Mouse (Mus musculus) adrenal gland, adult 18-20 months (tissue): ENCODE measurements around the gene D030056L22Rik. TPM values are rescaled to one million over a fixed set of nuclear protein-coding genes. Genes with fewer than 3 reads are reported as not detected.
A peak's percentile ranks its signal among the peaks of the same experiment; 100 is the strongest.

Experiments
- DNase-seq, 2 experiments: peaks; one replicate each; pipeline ENCODE4 v3.0.0; 2021 to 2022; ENCODE audit warnings: low spot score in 2 of 2
- long read RNA-seq, 2 experiments: library from polyadenylated mRNA; stranded (forward); transcript quantifications; one replicate each; pipeline ENCODE4 v2.0.0; 2021
- total RNA-seq, 2 experiments: library from RNA; stranded (reverse); gene quantifications; 1 replicate in 1 of 2; 2 replicates in 1 of 2; pipeline ENCODE4 v1.2.3; 2021

The D030056L22Rik gene
- total RNA-seq, result 10 to 100 TPM; 12.8 to 13.4 TPM
- long read RNA-seq, experiment 1, transcript D030056L22Rik-202 (2 exons, 1,677 nt), result major isoform, 8 of 12 reads
- long read RNA-seq, experiment 1, partial matches to known transcripts, result 0 of 12 reads
- long read RNA-seq, experiment 1, other reads (novel, unspliced or antisense), result 0 of 12 reads
- long read RNA-seq, experiment 2, transcript D030056L22Rik-202 (2 exons, 1,677 nt), result major isoform, 45 of 51 reads
- long read RNA-seq, experiment 2, transcript D030056L22Rik-201 (2 exons, 1,631 nt), result minor isoform, 6 of 51 reads
- long read RNA-seq, experiment 2, partial matches to known transcripts, result 0 of 51 reads
- long read RNA-seq, experiment 2, other reads (novel, unspliced or antisense), result 0 of 51 reads

DNA sequence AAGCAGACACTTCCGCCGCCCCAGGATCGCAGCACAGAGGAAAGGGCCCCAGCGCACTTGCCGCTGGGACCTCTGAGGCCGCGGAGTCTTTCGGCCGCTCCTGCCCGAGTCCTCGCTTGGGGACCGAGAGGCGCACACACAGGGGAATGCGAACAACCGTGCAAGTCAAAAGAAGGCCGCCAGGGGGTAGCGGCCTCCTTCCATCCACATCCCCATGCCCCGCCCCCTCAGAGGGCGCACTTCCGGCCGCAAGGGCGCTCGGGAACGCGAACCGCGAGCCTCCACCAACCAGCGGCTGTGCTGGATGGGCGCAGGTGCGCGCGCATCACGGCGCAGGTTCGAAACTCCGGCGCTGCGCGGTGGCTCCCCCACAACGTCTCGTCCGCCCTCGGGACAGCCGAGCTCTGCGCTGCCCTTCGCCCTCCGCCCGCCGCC, at the start of gene D030056L22Rik:
D030056L22Rik (plus strand) TSS at position 328 of the 435 bp plus-strand sequence.
- DNase-seq, result peak; percentile 97 to 98

DNA sequence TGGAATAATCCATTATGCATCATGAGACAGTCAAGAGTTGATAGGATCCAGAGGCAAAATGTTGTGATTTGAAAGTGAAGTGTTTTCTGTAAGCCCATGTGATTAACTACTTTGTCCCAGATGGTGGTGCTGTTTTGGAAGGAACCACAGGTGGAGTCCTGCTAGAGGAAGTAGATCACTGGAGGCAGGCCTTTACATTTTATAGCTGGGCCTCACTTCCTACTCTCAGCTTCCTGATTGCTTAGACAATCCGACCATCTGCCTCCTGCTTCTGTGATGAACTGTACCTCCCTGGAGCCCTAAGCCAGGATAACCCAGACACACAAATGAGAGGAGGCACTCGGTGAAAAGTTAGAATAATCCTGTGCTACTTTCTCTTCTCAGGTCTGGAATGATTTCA, 49.1 kb upstream of the D030056L22Rik start:
- no peak for DNase-seq

DNA sequence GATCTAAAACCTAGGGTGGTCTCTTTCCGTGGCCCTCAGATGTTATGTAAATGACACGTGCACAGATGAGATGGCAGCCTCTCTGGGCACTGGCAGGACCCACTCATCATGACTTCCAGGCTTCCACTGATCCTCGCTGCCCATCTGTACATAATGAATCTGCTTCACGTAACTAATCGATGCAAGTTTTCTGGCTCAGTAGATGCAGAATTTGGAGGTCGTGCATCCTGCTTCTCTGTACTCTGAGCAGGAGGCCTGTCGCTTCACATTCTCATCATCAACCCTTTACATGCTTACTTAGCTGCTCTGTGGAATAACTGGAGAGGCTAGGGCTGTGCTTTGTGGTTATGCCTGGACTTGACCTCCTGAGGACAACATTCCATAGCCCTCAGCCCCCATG, 46.0 kb upstream of the D030056L22Rik start:
- no peak for DNase-seq

DNA sequence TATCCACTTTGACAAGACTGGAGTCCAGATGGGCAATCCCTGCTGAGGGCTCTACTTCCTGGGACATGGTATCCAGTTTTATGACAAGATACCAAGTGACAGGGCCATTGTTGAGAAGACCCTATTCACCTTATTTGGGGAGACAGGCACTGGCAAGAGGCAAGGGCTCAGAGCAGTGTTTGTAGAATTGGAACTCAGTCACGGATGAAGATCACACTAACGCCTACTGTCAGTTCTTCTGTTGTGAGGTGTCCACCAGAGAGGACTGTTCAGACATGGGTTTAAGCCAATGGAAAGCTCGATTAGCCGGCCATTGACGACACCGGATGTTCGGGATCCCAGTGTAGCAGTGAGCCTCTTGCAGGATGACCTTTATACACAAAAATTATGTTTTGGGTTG, 43.4 kb upstream of the D030056L22Rik start:
- DNase-seq, result no peak

DNA sequence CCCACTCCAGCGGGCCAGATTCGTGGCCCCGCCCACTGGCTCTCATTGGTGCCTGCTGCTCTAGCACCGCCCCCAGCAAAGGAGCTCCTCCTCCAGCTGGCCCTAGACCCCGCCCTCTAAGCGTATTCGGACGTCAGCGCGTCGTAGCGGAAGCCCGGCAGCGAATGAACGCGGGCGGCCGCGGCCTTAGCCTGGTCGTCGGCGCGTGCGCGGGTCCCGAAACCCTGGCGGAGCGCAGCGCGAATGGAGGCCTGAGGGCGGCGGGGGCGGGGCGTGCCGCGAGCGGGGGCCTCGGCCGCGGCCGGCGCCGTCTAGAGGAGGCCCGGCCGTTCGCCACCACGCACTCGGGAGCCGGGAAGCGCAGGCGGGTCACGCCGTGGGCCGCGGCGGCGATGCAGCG, 42.4 kb upstream of the D030056L22Rik start, which contains the start of gene Carnmt1:
Carnmt1 (plus strand) TSS at position 157 of the 400 bp plus-strand sequence.
- DNase-seq, result peak; percentile 96 to 98

DNA sequence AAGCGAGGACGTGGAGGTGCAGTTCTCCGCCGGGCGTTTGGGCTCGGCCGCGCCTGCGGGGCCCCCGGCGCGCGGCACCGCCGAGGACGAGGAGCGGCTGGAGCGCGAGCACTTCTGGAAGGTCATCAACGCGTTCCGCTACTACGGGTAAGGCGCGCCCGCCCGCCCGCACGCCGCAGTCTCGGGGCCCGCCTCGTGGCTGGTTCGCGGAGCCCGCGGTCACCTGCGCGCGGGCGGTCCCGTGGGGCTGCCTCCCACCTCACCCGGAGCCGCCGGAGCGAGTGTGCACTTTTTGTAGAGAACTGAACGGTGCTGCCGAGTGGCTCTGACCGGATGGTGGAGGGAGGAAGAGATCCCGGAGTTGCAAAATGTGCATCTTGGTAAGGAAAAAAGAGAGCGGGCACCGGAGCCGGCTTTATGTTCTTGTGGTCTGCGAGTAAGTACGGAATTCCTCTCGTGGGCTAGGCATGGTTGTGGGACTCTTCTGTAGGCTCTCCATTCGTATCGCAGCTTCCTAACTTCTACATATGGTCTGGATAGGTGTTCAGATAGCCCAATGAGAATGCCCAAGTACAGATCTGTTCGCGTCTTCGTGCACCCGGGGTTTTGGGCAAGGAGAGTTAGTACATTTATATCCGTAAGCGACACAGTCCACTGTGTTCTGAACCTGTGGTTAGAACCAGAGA, 41.8 kb upstream of the D030056L22Rik start:
- peak; percentile 46 to 58 for DNase-seq

DNA sequence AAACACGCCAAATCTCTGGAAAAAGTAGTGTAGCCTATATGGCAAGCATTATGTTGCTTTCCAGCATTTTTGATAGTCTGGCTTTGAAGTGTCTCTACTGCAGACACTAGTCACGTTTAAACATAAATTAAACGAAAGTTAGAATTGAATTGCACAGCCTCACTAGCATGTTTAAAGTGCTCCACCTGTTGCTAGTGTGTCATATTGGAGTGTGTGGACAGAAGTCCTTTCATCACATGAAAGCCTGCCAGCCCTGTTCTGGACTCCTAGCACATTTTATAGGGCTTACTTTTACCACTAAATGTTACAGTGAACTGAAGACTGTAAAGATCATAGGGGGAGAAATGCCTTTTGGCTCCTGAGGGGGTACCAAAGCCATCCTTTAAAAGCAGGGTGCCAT, 40.5 kb upstream of the D030056L22Rik start:
- no peak for DNase-seq

DNA sequence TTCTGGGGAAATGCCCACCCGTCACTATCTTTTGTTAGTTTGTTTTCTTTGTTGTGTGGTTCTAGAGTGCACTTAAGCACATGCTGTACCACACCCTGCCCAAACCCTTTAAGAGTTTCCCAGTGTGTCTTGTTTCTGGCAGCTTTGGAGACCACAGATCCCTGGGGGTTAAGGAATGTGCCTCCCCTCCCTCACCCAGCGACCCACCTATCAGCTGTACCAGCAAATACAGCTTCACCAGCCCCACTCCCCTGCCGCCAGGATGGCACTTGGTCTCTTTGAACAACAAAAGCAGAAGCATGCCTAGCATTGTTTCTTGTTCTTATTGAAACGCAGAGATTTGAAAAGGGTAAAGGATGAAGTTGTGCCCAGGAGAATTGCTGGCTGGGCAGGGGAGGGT, 39.9 kb upstream of the D030056L22Rik start:
- no peak for DNase-seq

DNA sequence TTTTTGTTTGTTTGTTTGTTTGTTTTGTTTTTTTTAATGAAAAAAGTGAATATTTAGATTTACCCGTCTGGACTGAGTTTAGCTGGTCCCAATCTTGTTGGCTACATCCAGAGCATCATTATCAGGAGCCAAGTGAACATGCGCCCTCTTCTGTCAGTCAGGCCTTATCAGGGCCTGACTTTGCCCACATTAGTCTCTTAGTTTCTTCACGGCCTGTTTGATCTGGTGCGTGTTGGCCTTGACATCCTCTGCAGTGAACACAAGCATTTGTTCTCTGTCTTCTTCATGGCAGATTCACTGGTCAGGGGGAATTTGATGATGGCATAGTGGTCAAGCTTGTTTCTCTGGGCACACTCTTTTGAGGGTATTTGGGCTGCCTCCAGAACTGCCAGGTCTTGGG, 30.9 kb upstream of the D030056L22Rik start:
- DNase-seq, result no peak

DNA sequence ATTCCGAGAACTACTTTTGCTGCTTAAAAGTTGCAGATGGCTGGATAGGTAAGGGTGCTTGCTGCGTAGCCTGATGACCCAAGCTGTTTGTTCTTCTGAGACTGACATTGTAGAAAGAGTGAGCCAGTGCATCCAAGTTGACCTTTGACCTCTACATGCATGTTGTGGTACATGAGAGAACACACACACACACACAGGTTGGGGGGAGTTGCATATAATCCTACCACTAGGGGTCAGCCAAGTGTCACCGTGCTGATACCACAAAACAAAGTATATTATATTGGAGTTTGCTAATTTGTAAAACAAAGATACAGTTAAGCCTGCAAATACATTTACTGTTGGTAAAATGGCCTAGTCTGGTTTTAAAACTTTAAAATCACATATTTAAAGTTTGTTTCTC, 25.4 kb upstream of the D030056L22Rik start:
- no peak for DNase-seq

DNA sequence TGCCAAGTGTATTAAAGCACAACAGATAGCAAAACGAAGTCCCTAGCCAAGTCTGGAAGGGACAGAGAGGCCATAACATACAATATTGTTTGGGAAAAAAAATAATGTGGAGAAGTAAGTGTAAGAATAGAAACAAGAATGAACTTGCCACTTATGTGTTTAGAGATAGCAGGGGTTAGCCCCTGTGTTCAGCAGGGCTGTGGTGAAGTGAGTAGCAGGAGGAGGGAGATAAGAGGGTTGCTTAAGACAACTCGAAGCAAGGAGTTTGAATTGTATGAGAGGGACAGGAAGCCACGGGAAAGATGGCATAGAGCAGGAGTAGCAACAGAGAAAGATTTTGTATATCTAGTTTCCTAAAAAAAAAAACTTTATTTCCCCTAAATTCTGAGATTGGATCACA, 20.8 kb upstream of the D030056L22Rik start:
- no peak for DNase-seq

DNA sequence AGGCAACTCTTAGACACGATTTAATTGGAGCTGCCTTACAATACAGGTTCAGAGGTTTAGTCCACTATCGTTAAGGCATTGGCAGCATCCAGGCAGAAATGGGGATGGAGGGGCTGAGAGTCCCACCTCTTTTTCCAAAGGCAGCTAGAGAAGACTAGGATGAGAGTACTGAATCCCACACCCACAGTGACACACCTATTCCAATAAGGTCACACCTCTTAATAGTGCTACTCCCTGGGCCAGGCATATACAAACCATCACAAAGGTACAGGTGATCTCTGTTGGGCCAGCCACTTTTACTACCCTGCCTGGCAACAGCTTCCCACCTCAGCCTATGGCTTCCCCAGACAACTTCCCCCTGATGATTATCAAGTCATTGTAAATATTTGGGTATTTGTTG, 20.2 kb upstream of the D030056L22Rik start:
- no peak for DNase-seq

DNA sequence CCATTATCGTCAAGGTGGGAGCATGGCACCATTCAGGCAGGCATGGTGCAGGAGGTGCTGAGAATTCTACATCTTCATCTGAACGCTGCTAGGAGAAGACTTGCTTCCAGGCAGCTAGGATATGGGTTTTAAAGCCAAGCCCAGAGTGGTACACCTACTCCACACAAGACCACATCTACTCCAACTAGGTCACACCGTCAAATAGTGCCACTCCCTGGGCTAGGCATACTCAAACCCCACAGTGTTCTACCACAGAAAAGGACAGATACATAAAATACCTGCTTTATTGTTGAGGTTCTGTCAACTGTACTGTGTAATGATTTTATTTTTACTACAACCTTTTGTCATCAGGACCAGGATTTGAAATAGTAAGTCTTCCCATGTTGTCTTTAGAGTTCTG, 17.9 kb upstream of the D030056L22Rik start:
- no peak for DNase-seq

DNA sequence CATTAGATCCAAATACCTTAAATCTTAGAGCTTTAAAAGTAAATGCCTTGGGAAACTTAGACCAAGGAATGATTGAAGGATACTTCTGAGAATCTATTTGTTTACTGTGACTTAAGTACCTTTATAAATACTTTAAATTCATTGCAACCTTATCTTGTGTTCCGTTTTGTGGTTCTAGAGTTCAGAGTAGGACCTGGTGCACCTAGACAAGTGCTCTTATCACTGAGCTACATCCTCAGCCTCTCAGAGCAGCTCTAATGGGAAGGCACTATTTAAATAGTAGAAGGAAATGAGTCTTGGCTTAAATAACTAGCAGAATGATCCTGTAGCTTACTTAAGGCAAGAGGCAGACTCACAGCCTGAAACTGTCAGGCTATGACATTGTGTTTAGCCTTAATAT, 17.4 kb upstream of the D030056L22Rik start:
- no peak for DNase-seq

DNA sequence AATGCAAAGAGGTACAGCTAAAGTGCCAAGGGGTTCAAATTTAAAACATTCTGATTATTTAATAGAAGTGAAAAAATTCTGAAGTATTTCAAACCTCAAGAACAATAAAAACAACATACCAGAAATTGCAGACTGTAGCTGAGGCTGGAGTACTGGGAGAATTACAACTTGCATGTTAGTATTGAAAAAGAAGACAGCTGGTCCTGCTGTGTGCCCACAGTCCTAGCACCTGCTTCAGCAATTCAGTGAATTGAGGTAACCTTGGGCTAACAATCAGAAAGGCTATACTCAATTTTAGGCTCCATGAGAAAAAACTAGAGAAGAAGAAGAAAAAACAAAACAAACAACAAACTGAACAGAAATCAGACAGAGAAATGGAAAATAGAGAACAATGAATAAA, 4.9 kb upstream of the D030056L22Rik start:
- no peak for DNase-seq

DNA sequence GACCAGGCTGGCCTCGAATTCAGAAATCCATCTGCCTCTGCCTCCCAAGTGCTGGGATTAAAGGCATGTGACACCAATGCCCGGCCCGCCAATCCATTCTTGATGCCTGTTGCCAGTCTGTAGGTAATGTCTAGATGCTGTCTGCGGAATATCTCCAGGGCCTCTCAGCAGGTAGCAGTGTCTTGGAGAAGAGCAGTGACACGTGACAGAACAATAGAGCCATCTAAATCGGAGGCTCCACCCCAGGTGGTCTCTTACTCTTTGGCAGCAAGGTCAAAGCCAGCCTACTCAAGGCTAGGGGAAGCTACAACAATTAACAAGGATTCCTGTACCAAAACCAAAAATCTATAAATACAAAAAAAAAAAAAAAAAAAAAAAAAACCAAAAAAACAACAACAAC, 2.1 kb upstream of the D030056L22Rik start:
- no peak for DNase-seq

DNA sequence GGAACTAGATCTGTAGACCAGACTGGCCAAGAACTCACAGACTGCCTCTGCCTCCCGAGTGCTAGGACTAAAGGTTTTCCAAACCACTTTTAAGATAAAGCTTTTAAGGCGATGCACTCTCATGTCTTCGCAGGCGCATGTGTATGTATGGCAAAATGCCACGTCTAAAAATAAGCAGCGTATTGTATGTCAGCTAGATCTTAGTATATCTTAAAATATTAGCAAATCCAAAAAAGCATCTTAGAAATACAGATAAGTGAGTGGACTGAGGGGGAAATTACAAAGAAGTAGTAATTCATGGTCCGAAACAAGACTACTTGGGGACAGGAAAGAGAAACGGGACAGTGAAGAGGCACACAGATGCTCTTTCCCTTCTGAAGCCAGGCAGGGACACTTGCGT, 1.4 kb upstream of the D030056L22Rik start:
- DNase-seq, result no peak

DNA sequence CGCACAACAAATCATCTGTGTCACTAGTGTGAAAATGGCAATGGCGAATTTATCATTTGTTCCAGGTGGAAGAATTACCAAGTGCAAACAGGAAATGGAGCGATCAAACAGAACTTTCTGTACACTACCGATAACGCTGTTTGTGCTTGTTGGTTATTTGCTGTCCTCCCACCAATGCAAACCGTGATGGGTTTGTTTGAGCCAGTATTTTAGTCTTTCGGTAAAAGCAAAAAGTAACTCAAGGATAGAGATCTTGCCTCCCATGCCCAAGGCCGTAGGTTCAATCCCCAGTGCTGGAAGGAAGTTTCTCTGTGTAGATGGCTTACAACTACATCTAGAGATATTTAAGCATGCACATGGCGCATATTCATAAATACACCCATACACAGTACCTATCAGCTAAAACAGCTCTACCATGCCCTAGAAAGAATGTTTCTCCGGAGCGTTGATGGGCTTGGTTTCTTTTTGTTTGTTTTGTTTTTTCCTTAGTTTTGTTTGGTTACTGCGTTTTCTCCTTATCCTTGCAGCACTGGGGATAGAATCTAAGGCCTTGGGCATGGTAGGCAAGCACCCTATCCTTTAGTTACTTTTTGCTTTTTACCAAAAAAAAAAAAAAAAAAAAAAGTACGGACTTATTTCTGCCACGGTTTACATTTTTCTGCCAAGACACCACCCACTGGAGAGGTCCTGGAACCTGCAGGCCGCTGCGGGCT, 684 bp upstream of the D030056L22Rik start:
- DNase-seq, result no peak

DNA sequence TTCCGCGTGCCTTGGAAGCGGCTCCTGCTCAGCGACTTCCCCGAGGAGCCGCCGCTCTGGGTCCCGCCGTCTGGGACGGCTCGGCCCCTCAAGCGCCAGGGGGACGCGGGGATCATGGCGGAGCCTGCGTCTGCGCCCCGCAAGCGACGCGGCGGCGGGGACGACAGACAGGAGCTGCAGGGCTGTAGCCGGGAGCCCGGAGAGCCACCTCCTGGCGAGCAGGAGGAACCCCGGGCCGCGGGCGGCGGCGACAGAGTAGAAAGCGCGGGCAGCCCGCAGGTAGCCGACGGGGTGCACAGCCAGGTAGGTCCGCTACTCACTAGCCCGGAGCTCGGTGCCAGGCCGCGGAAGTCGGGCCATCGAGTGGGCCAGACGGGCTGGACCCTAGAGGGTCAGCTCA, 364 bp downstream of the D030056L22Rik start:
- DNase-seq, result peak; percentile 41 to 55

DNA sequence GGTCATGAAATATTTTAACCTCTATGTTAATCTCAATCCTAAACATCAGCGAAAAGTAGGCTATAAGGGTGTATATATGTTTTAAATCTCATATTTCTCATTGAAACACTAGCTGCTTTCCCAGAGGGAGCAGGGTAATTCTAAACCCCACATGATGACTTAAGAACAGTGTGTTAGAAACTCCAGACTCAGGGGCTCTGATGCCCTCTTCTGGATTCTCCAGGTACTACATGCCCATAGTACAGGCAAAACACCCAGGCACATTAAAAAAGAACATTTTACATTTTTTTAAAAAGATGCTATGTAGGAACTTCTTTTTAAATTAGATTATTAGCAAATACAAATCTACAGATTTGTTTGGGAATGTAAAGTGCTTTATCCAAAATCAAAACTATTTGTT, 3.4 kb downstream of the D030056L22Rik start:
- DNase-seq, result peak; percentile 35 to 52

DNA sequence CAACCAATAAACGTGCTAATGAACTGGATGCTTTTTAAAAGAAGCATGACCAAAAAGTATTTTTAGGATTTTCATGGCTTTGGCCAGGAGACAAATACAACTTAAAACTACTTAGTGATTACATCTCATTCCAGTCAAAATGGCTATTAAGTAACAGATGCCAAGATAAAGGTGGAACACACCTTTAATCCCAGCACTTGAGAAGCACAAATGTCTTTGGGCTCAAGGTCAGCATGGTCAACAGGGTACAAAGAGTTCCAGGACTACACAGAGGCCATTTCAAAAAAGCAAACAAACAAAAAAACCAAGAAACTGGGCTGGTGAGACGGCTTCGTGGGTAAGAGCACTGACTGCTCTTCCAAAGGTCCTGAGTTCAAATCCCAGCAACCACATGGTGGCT, 7.3 kb downstream of the D030056L22Rik start:
- no peak for DNase-seq

DNA sequence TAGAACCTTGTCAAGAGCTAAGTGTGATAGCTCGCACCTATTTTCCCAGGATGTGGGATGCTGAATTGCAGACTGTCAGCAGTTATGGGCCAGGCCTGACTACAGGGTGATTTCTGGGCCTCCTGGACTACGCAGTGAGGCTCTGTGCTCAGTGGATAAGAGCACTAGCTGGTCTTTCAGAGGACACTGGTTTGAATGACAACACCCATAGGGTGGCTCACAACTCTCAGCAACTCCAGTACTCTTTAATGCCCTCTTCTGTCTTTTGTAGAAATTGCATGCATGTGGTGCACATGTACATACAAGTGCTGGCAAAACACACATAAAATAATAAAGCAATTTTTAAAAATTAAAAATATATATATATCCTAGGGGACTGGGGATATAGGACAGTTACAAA, 12.2 kb downstream of the D030056L22Rik start:
- DNase-seq, result no peak
